8 mouse cellular contexts compared by ENCODE assay signal in the genomic region with DNA sequence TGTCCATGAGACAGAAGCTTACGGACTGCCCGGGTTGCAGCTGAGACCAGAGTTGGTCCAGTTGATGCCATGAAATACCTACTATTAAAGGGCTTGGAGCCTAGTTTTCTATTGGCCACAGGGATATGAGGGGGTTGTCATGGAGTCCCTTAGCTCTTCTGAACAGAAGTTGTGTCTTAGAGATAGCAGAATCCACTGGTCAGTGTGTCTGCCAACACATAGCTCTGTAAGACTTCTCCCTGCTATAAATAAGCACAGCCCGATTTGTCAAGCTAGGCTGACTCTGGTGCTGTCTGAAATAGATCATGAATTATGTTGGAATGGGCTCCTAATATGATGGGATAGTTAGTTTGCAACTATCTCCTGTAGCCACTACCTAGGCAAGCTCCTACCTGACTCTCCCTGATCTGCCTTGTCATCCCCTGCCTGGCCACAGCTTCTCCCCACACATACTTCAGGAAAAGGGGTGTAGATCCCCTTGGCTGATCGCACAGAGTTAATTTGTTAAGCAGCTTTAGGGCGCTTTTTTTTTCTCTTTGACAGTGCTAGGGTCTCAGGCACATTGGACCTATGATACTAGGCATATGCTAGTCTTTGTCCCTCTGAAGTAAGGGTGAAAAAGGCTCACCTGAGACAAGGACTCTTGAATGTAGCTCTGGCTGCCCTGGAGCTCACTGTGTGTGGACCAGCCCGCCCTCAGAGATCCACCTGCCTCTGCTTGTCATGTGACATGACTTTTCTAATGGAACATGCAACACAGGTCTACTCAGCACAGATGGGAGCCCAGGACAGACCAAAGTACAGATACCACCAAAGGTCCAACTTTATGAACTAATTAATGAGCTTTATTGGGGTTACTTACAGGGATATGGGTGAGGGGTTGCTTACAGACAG. TPM values are rescaled to one million over a fixed set of nuclear protein-coding genes. Genes with fewer than 3 reads are reported as not detected.
A peak's percentile ranks its signal among the peaks of the same experiment; 100 is the strongest.
DNase-seq lines count a peak whose midpoint lies in the region; ATAC-seq and TF ChIP-seq lines count a peak whose summit lies in the region.

No protein-coding gene starts in this region.

- H3K27me3 ChIP-seq in forebrain, embryonic 14.5 days (replicated peaks; ENCODE audit: control insufficient read depth, insufficient read depth, low read length): no peaks in the 10 kb centered on the region
- H3K27me3 ChIP-seq in kidney, embryonic 15.5 days: no peaks in the 10 kb centered on the region
- no peaks in the 10 kb centered on the region for H3K27me3 ChIP-seq in midbrain, postnatal 0 days (ENCODE audit: insufficient read depth, low read length)

- H3K4me3 ChIP-seq in forebrain, embryonic 14.5 days (ENCODE audit: low read depth, low read length): no peak overlapping the region
- H3K4me3 ChIP-seq in kidney, embryonic 15.5 days (replicated peaks): peak overlapping the region; percentile 59
- peak overlapping the region; percentile 58; the same call in 1 of the 2 replicates for H3K4me3 ChIP-seq in midbrain, postnatal 0 days (ENCODE audit: low read depth, low read length)

- no peak overlapping the region; the same call in 1 of the 2 replicates for H3K27ac ChIP-seq in forebrain, embryonic 14.5 days (ENCODE audit: low read depth, low read length)
- no peak overlapping the region; the same call in 1 of the 2 replicates for H3K27ac ChIP-seq in kidney, embryonic 15.5 days
- H3K27ac ChIP-seq in midbrain, postnatal 0 days (ENCODE audit: low read depth, low read length): no peak overlapping the region

- H3K4me2 ChIP-seq in forebrain, embryonic 14.5 days (ENCODE audit: low read length): peak overlapping the region; percentile 79
- peak overlapping the region; percentile 80 for H3K4me2 ChIP-seq in kidney, embryonic 15.5 days
- peak overlapping the region; percentile 71 for H3K4me2 ChIP-seq in midbrain, postnatal 0 days (ENCODE audit: low read depth, low read length, poor library complexity, severe bottlenecking)

- no peak for ATAC-seq in forebrain, embryonic 14.5 days
- no peak for ATAC-seq in kidney, embryonic 15.5 days (replicated peaks; ENCODE audit: low FRiP score)
- ATAC-seq in midbrain, postnatal 0 days (ENCODE audit: low FRiP score): no peak

- H3K36me3 ChIP-seq in forebrain, embryonic 14.5 days (ENCODE audit: control insufficient read depth, insufficient read depth, low read length): peaks cover 35% of the 10 kb centered on the region
- H3K36me3 ChIP-seq in kidney, embryonic 15.5 days: peaks cover 38% of the 10 kb centered on the region
- peaks cover 28% of the 10 kb centered on the region for H3K36me3 ChIP-seq in midbrain, postnatal 0 days (ENCODE audit: insufficient read depth, low read length)

- no peaks in the 10 kb centered on the region for H3K9me3 ChIP-seq in forebrain, embryonic 14.5 days (replicated peaks; ENCODE audit: control insufficient read depth, low read length)
- H3K9me3 ChIP-seq in kidney, embryonic 15.5 days (replicated peaks): no peaks in the 10 kb centered on the region
- no peaks in the 10 kb centered on the region for H3K9me3 ChIP-seq in midbrain, postnatal 0 days (ENCODE audit: low read length)

- H3K9ac ChIP-seq in forebrain, embryonic 14.5 days (ENCODE audit: low read length): peak overlapping the region; percentile 59
- H3K9ac ChIP-seq in kidney, embryonic 15.5 days: peak overlapping the region; percentile 53
- peak overlapping the region; percentile 53; the same call in 1 of the 2 replicates for H3K9ac ChIP-seq in midbrain, postnatal 0 days (replicated peaks; ENCODE audit: low read length, poor library complexity, severe bottlenecking)

- no peak for TF ChIP-seq CTCF in midbrain, postnatal 0 days (IDR thresholded peaks at IDR 0.05)

- WGBS in forebrain, embryonic 14.5 days: 77% methylated on average over 6 of the region's 6 CpGs
- 63% methylated on average over 6 of the region's 6 CpGs for WGBS in kidney, embryonic 15.5 days
- WGBS in midbrain, postnatal 0 days: 84% methylated on average over 6 of the region's 6 CpGs

- peak; percentile 50 for DNase-seq in kidney, adult 11 months
- no peak for DNase-seq in kidney, adult 18-20 months
- no peak for DNase-seq in forebrain, embryonic 14.5 days (ENCODE audit: low spot score)
- DNase-seq in midbrain, postnatal 0 days (ENCODE audit: low spot score): no peak
- no peak for DNase-seq in gastrocnemius, postnatal 25 days
- no peak for DNase-seq in layer of hippocampus, postnatal 10 days (ENCODE audit: low spot score in 2 of 2)
- DNase-seq in yolk sac, embryonic 10.5 days (ENCODE audit: low spot score): no peak

- H3K4me1 ChIP-seq in forebrain, embryonic 14.5 days (ENCODE audit: control insufficient read depth, insufficient read depth, low read length): peaks cover 18% of the 10 kb centered on the region
- peaks cover 36% of the 10 kb centered on the region for H3K4me1 ChIP-seq in kidney, embryonic 15.5 days
- peaks cover 7% of the 10 kb centered on the region for H3K4me1 ChIP-seq in midbrain, postnatal 0 days (ENCODE audit: insufficient read depth, low read length)

RNA-seq across cellular contexts. Expression of gene Pabpc4, which starts 22.8 kb away (rescaled TPM):
- polyA plus RNA-seq in forebrain, embryonic 14.5 days (2014; fragmentation: Nextera tagmentation; extraction: Ambion mirVana): 35.6 and 36.3 TPM in 2 replicates
- polyA plus RNA-seq in kidney, embryonic 15.5 days (2015; fragmentation: Nextera tagmentation; extraction: Ambion mirVana): 45.3 and 47.4 TPM in 2 replicates
- 85.4 and 88.6 TPM in 2 replicates for total RNA-seq in midbrain, postnatal 0 days (2014; rRNA removed)
- polyA plus RNA-seq in midbrain, postnatal 0 days (2015; fragmentation: Nextera tagmentation; extraction: Ambion mirVana): 23.5 and 25.0 TPM in 2 replicates
- total RNA-seq in gastrocnemius, postnatal 25 days (2021): 100 to 1,000 TPM; 278 to 325 TPM
- total RNA-seq in layer of hippocampus, postnatal 10 days (2021): 10 to 100 TPM; 47.0 to 49.9 TPM

RNA-seq across cellular contexts. Expression of gene Oxct2a, which starts 38.5 kb away (rescaled TPM):
- polyA plus RNA-seq in forebrain, embryonic 14.5 days (2014; fragmentation: Nextera tagmentation; extraction: Ambion mirVana): not detected in 2 replicates
- not detected in 2 replicates for polyA plus RNA-seq in kidney, embryonic 15.5 days (2015; fragmentation: Nextera tagmentation; extraction: Ambion mirVana)
- not detected in 2 replicates for total RNA-seq in midbrain, postnatal 0 days (2014; rRNA removed)
- polyA plus RNA-seq in midbrain, postnatal 0 days (2015; fragmentation: Nextera tagmentation; extraction: Ambion mirVana): 0.17 and 0.21 TPM in 2 replicates
- under 1 TPM in 1 of 2 experiments, not detected in 1; 0.16 TPM for total RNA-seq in gastrocnemius, postnatal 25 days (2021)
- not detected for total RNA-seq in layer of hippocampus, postnatal 10 days (2021)

RNA-seq across cellular contexts. Expression of gene Heyl, which starts 51.6 kb away (rescaled TPM):
- 5.4 and 6.7 TPM in 2 replicates for polyA plus RNA-seq in forebrain, embryonic 14.5 days (2014; fragmentation: Nextera tagmentation; extraction: Ambion mirVana)
- 44.2 and 47.7 TPM in 2 replicates for polyA plus RNA-seq in kidney, embryonic 15.5 days (2015; fragmentation: Nextera tagmentation; extraction: Ambion mirVana)
- 2.9 and 5.0 TPM in 2 replicates for total RNA-seq in midbrain, postnatal 0 days (2014; rRNA removed)
- polyA plus RNA-seq in midbrain, postnatal 0 days (2015; fragmentation: Nextera tagmentation; extraction: Ambion mirVana): 4.7 and 5.1 TPM in 2 replicates
- total RNA-seq in gastrocnemius, postnatal 25 days (2021): 1 to 10 TPM; 6.7 to 7.4 TPM
- total RNA-seq in layer of hippocampus, postnatal 10 days (2021): 1 to 10 TPM; 7.3 to 8.5 TPM

RNA-seq across cellular contexts. Expression of gene Bmp8a, which starts 58.1 kb away (rescaled TPM):
- 0.09 TPM in 1 of 2 replicates, not detected in the other for polyA plus RNA-seq in forebrain, embryonic 14.5 days (2014; fragmentation: Nextera tagmentation; extraction: Ambion mirVana)
- polyA plus RNA-seq in kidney, embryonic 15.5 days (2015; fragmentation: Nextera tagmentation; extraction: Ambion mirVana): 0.19 and 0.90 TPM in 2 replicates
- total RNA-seq in midbrain, postnatal 0 days (2014; rRNA removed): 0.09 and 0.44 TPM in 2 replicates
- polyA plus RNA-seq in midbrain, postnatal 0 days (2015; fragmentation: Nextera tagmentation; extraction: Ambion mirVana): 0.23 and 0.58 TPM in 2 replicates
- under 1 TPM; 0.35 to 0.36 TPM for total RNA-seq in gastrocnemius, postnatal 25 days (2021)
- total RNA-seq in layer of hippocampus, postnatal 10 days (2021): not detected
